Mouse (Mus musculus) B cell, adult 2 months (primary cell): Measurements from ENCODE around the gene Ano6.

ENCODE experiments used
- DNase-seq, 2 experiments: peaks; one replicate each; pipeline ENCODE4 v3.0.0; 2022

The Ano6 gene

GRCm38 (mm10) chr15:95828647-95829254, 38.1 kb downstream of the Ano6 start:
- DNase-seq = no peak

GRCm38 (mm10) chr15:95829553-95830205, 39.0 kb downstream of the Ano6 start:
- DNase-seq = no peak

- DNase-seq = no peak
These were observed 39.5 kb downstream of the Ano6 start for GRCm38 (mm10) chr15:95830206-95830560.

- DNase-seq = no peak
These were observed 42.6 kb downstream of the Ano6 start for GRCm38 (mm10) chr15:95833292-95833691.

GRCm38 (mm10) chr15:95836077-95836476, 45.4 kb downstream of the Ano6 start:
- DNase-seq = no peak

- no peak for DNase-seq
These were observed 46.2 kb downstream of the Ano6 start for GRCm38 (mm10) chr15:95836646-95837434.

- DNase-seq = no peak
These were observed 46.9 kb downstream of the Ano6 start for GRCm38 (mm10) chr15:95837570-95837969.

- peak in 1 of 2 experiments; percentile 16 for DNase-seq
These were observed 47.8 kb downstream of the Ano6 start for GRCm38 (mm10) chr15:95838171-95839020.

GRCm38 (mm10) chr15:95839789-95840188, 49.1 kb downstream of the Ano6 start:
- DNase-seq = no peak

- no peak for DNase-seq
These were observed 52.7 kb downstream of the Ano6 start for GRCm38 (mm10) chr15:95843183-95843949.

- no peak for DNase-seq
These were observed 53.8 kb downstream of the Ano6 start for GRCm38 (mm10) chr15:95844412-95844811.

- no peak for DNase-seq
These were observed 55.5 kb downstream of the Ano6 start for GRCm38 (mm10) chr15:95846102-95846501.

- peak; percentile 41 for DNase-seq
These were observed 57.9 kb downstream of the Ano6 start for GRCm38 (mm10) chr15:95848493-95849064.

GRCm38 (mm10) chr15:95849513-95850411, 59.1 kb downstream of the Ano6 start:
- DNase-seq = peak; percentile 35 to 39

GRCm38 (mm10) chr15:95850546-95850945, 59.9 kb downstream of the Ano6 start:
- DNase-seq = peak; percentile 18 to 21

GRCm38 (mm10) chr15:95855051-95855844, 64.6 kb downstream of the Ano6 start:
- no peak for DNase-seq

- no peak for DNase-seq
These were observed 65.3 kb downstream of the Ano6 start for GRCm38 (mm10) chr15:95855953-95856352.

GRCm38 (mm10) chr15:95856684-95857595, 66.3 kb downstream of the Ano6 start:
- no peak for DNase-seq
